Mouse (Mus musculus): ENCODE results near the gene Hk1.

Gene Hk1

GRCm38 (mm10) chr10:62279066-62279465 is 100.6 kb downstream of the Hk1 start:
- no peak for DNase-seq (ENCODE audit: extremely low read depth, insufficient read length, low spot score)

- DNase-seq (ENCODE audit: extremely low read depth, insufficient read length, low spot score) = no peak
These were observed 102.0 kb downstream of the Hk1 start for GRCm38 (mm10) chr10:62277499-62278293.

- peak; percentile 27 for DNase-seq (ENCODE audit: extremely low read depth, insufficient read length, low spot score)
These were observed 104.5 kb downstream of the Hk1 start for GRCm38 (mm10) chr10:62275235-62275634.

- no peak for DNase-seq (ENCODE audit: extremely low read depth, insufficient read length, low spot score)
These were observed 110.4 kb downstream of the Hk1 start for GRCm38 (mm10) chr10:62269278-62269677.

- DNase-seq (ENCODE audit: extremely low read depth, insufficient read length, low spot score) = no peak
These were observed 115.4 kb downstream of the Hk1 start for GRCm38 (mm10) chr10:62264299-62264698.

GRCm38 (mm10) chr10:62261115-62261886 is 118.4 kb downstream of the Hk1 start:
- peak; percentile 73 for DNase-seq (ENCODE audit: extremely low read depth, insufficient read length, low spot score)

GRCm38 (mm10) chr10:62258298-62258697 is 121.4 kb downstream of the Hk1 start:
- no peak for DNase-seq (ENCODE audit: extremely low read depth, insufficient read length, low spot score)

- no peak for DNase-seq (ENCODE audit: extremely low read depth, insufficient read length, low spot score)
These were observed 127.0 kb downstream of the Hk1 start for GRCm38 (mm10) chr10:62252496-62253235.

GRCm38 (mm10) chr10:62252000-62252488 is 127.7 kb downstream of the Hk1 start, which contains the start of gene Tacr2:
TSS of gene Tacr2 (plus strand) at chr10:62252438.
- DNase-seq (ENCODE audit: extremely low read depth, insufficient read length, low spot score) = no peak

GRCm38 (mm10) chr10:62247815-62248214 is 131.9 kb downstream of the Hk1 start:
- no peak for DNase-seq (ENCODE audit: extremely low read depth, insufficient read length, low spot score)

- no peak for DNase-seq (ENCODE audit: extremely low read depth, insufficient read length, low spot score)
These were observed 132.6 kb downstream of the Hk1 start for GRCm38 (mm10) chr10:62247156-62247555.

GRCm38 (mm10) chr10:62244067-62244466 is 135.6 kb downstream of the Hk1 start:
- DNase-seq (ENCODE audit: extremely low read depth, insufficient read length, low spot score) = no peak

- peak; percentile 56 for DNase-seq (ENCODE audit: extremely low read depth, insufficient read length, low spot score)
These were observed 136.8 kb downstream of the Hk1 start for GRCm38 (mm10) chr10:62242896-62243295.

- DNase-seq (ENCODE audit: extremely low read depth, insufficient read length, low spot score) = no peak
These were observed 137.3 kb downstream of the Hk1 start for GRCm38 (mm10) chr10:62242358-62242757.

- DNase-seq (ENCODE audit: extremely low read depth, insufficient read length, low spot score) = peak; percentile 19
These were observed 140.4 kb downstream of the Hk1 start for GRCm38 (mm10) chr10:62239270-62239669.

- DNase-seq (ENCODE audit: extremely low read depth, insufficient read length, low spot score) = no peak
These were observed 141.0 kb downstream of the Hk1 start for GRCm38 (mm10) chr10:62238688-62239087.

- DNase-seq (ENCODE audit: extremely low read depth, insufficient read length, low spot score) = no peak
These were observed 142.5 kb downstream of the Hk1 start for GRCm38 (mm10) chr10:62237205-62237604.

- DNase-seq (ENCODE audit: extremely low read depth, insufficient read length, low spot score) = no peak
These were observed 143.5 kb downstream of the Hk1 start for GRCm38 (mm10) chr10:62236165-62236564.

- DNase-seq (ENCODE audit: extremely low read depth, insufficient read length, low spot score) = no peak
These were observed 147.9 kb downstream of the Hk1 start for GRCm38 (mm10) chr10:62231811-62232210.

- no peak for DNase-seq (ENCODE audit: extremely low read depth, insufficient read length, low spot score)
These were observed 148.3 kb downstream of the Hk1 start for GRCm38 (mm10) chr10:62231395-62231732.

Data from 3134 (cell line).